ENCODE assay signal across 13 mouse cellular contexts in genomic region chr11:108995196-108995989, GRCm38 (mm10).
DNase-seq lines count a peak whose midpoint lies in the region; TF ChIP-seq lines count a peak whose summit lies in the region.
"Had no signal": no experiment of that assay in that cellular context is flagged by ENCODE, and none has a peak within 500 bp of the region (broad histone marks: within the 10 kb centered on the region; RNA-seq: fewer than 3 reads in every experiment).

No protein-coding gene starts in this region.

- peak; percentile 37 to 45 for DNase-seq in cerebellum, postnatal 10 days
- DNase-seq in cerebellum, postnatal 25 days: no peak
- peak; percentile 25 for DNase-seq in liver, adult 2 months (ENCODE audit: extremely low read depth, low read depth, low spot score)
- DNase-seq in liver: no peak
- DNase-seq in brain, adult 2 months (ENCODE audit: low read depth, low spot score): peak; percentile 81
- peak; percentile 45 to 77 for DNase-seq in left cerebral cortex, postnatal 14 days (ENCODE audit: low spot score in 2 of 2)
- DNase-seq in lung, postnatal 14 days: no peak
- DNase-seq in kidney, adult 11 months: no peak
- DNase-seq: gastrocnemius, postnatal 25 days; thymus, adult 2 months had no signal

- no peaks in the 10 kb centered on the region for H3K27me3 ChIP-seq in liver, adult 2 months (ENCODE audit: control insufficient read depth, insufficient read depth, low read length)
- H3K27me3 ChIP-seq: heart, embryonic 15.5 days had no signal

- TF ChIP-seq POLR2A in liver, adult 2 months (IDR thresholded peaks at IDR 0.05; ENCODE audit: extremely low read depth, insufficient read depth, low read length): no peak

- no peak overlapping the region for H3K9ac ChIP-seq in liver, adult 2 months (ENCODE audit: low read depth, low read length)
- H3K9ac ChIP-seq: forebrain, embryonic 12.5 days; heart, embryonic 15.5 days had no signal

- intact Hi-C loops in left cerebral cortex, postnatal 14 days (cut with DNase I): no loop called here

- no peak for TF ChIP-seq CTCF in liver, adult 2 months (IDR thresholded peaks at IDR 0.05; ENCODE audit: low read depth, low read length)

- no peaks in the 10 kb centered on the region for H3K79me2 ChIP-seq in liver, adult 2 months (ENCODE audit: control insufficient read depth, insufficient read depth, low read length)

- H3K4me1 ChIP-seq in liver, adult 2 months (ENCODE audit: control insufficient read depth, insufficient read depth, low read length): no peaks in the 10 kb centered on the region
- H3K4me1 ChIP-seq: forebrain, embryonic 12.5 days had no signal

- no peaks in the 10 kb centered on the region for H3K36me3 ChIP-seq in liver, adult 2 months (ENCODE audit: control insufficient read depth, insufficient read depth, low read length)
- H3K36me3 ChIP-seq: forebrain, embryonic 12.5 days; G1E; heart, embryonic 15.5 days had no signal

- no peak overlapping the region for H3K4me3 ChIP-seq in liver, adult 2 months (ENCODE audit: insufficient read depth, low read depth, low read length)
- H3K4me3 ChIP-seq: forebrain, embryonic 12.5 days; heart, embryonic 15.5 days had no signal

- no peak overlapping the region for H3K27ac ChIP-seq in liver, adult 2 months (replicated peaks; ENCODE audit: insufficient read depth, low read depth, low read length)
- H3K27ac ChIP-seq: forebrain, embryonic 12.5 days; heart, embryonic 15.5 days had no signal

- WGBS in liver, adult 2 months: 80% methylated on average over 10 of the region's 10 CpGs

Comparison
In these comparisons a context has a peak if more than half of its experiments do, and no peak if none do; other contexts are left out.
1. DNase-seq: peak in cerebellum, postnatal 10 days (2 of 2), liver, adult 2 months (single experiment), brain, adult 2 months (single experiment) and left cerebral cortex, postnatal 14 days (2 of 2); none in cerebellum, postnatal 25 days (0 of 2), liver (single experiment), lung, postnatal 14 days (single experiment) and kidney, adult 11 months (single experiment).